Mouse (Mus musculus) ES-E14 (cell line): ENCODE measurements around the gene Lin52.

Experiments used
- CHD2 ChIP-seq: IDR thresholded peaks from 2 replicates; pipeline ENCODE4 v1.6.1; 2014; ENCODE audit warnings: mild to moderate bottlenecking, low read depth, low read length, inconsistent platforms
- HCFC1 ChIP-seq: IDR thresholded peaks from 2 replicates; pipeline ENCODE4 v1.6.1; 2012; ENCODE audit warnings: low read length, inconsistent platforms, borderline replicate concordance; ENCODE audit not compliant: insufficient read depth
- MAFK ChIP-seq: IDR thresholded peaks from 2 replicates; pipeline ENCODE4 v1.6.1; 2014; ENCODE audit warnings: mild to moderate bottlenecking, low read depth, low read length, inconsistent platforms; ENCODE audit not compliant: insufficient read depth

- TF ChIP-seq HCFC1 (no peak), CHD2 (no peak), MAFK (no peak)
These were observed 60.8 kb downstream of the Lin52 start for GRCm38 (mm10) chr12:84512016-84512415.
